Mouse (Mus musculus) v-Abl transformed pro-B cells (cell line): Measurements from ENCODE around the gene Nop16.

Experiments
- in situ Hi-C, 2 experiments: fragments of 400-800 bp; cut with MboI; formaldehyde crosslinking; loops; one replicate each; pipeline ENCODE4 v1.15.1; 2025; ENCODE audit not compliant: unreplicated experiment in 2 of 2

Gene Nop16

GRCm38 (mm10) chr13:54602639-54603111 is 12.8 kb upstream of the Nop16 start:
- in situ Hi-C loops, result loop anchor here (25.0 kb wide), 2 partner anchors 140 to 815 kb away; partner anchors contain the start of gene Thoc3 (in 1 of the 2)

- in situ Hi-C loops, result no loop called here
These were observed 8.8 kb upstream of the Nop16 start for GRCm38 (mm10) chr13:54598622-54599143.

- in situ Hi-C loops, result no loop called here
These were observed 7.0 kb upstream of the Nop16 start for GRCm38 (mm10) chr13:54596870-54597269.

GRCm38 (mm10) chr13:54596107-54596690 is 6.3 kb upstream of the Nop16 start:
- in situ Hi-C loops, result no loop called here

GRCm38 (mm10) chr13:54593617-54594016 is 3.7 kb upstream of the Nop16 start:
- in situ Hi-C loops, result no loop called here

GRCm38 (mm10) chr13:54591776-54592356 is 2.0 kb upstream of the Nop16 start:
- in situ Hi-C loops, result no loop called here

- in situ Hi-C loops, result no loop called here
These were observed 385 bp downstream of the Nop16 start for GRCm38 (mm10) chr13:54589414-54589995.

GRCm38 (mm10) chr13:54585831-54586230 is 4.1 kb downstream of the Nop16 start:
- in situ Hi-C loops, result no loop called here

GRCm38 (mm10) chr13:54582860-54583259 is 7.0 kb downstream of the Nop16 start:
- in situ Hi-C loops, result no loop called here

GRCm38 (mm10) chr13:54582126-54582525 is 7.8 kb downstream of the Nop16 start:
- in situ Hi-C loops, result no loop called here

GRCm38 (mm10) chr13:54581385-54581784 is 8.5 kb downstream of the Nop16 start:
- in situ Hi-C loops, result no loop called here

- in situ Hi-C loops, result no loop called here
These were observed 12.0 kb downstream of the Nop16 start for GRCm38 (mm10) chr13:54577652-54578507.

GRCm38 (mm10) chr13:54575489-54575888 is 14.4 kb downstream of the Nop16 start:
- in situ Hi-C loops, result no loop called here

- in situ Hi-C loops, result no loop called here
These were observed 14.9 kb downstream of the Nop16 start, which contains the start of gene Arl10 for GRCm38 (mm10) chr13:54574854-54575481. Gene Arl10 (plus strand): TSS chr13:54575015.

GRCm38 (mm10) chr13:54572621-54573020 is 17.3 kb downstream of the Nop16 start:
- in situ Hi-C loops, result no loop called here

GRCm38 (mm10) chr13:54571637-54572036 is 18.3 kb downstream of the Nop16 start:
- in situ Hi-C loops, result no loop called here

GRCm38 (mm10) chr13:54570736-54571135 is 19.2 kb downstream of the Nop16 start:
- in situ Hi-C loops, result no loop called here

- in situ Hi-C loops, result no loop called here
These were observed 20.6 kb downstream of the Nop16 start for GRCm38 (mm10) chr13:54569282-54569681.

GRCm38 (mm10) chr13:54568380-54568779 is 21.5 kb downstream of the Nop16 start:
- in situ Hi-C loops, result no loop called here

GRCm38 (mm10) chr13:54565594-54566345 is 24.1 kb downstream of the Nop16 start:
- in situ Hi-C loops, result no loop called here
